Mouse (Mus musculus): ENCODE results near the gene Ctnna2.

The Ctnna2 gene

GRCm38 (mm10) chr6:76908086-76908485, 1071.4 kb downstream of the Ctnna2 start:
- no peak for DNase-seq (ENCODE audit: low spot score in 2 of 2)

- no peak for DNase-seq (ENCODE audit: low spot score in 2 of 2)
These were observed 1082.3 kb downstream of the Ctnna2 start for GRCm38 (mm10) chr6:76897156-76897555.

Measured in right cerebral cortex, postnatal 36 days (tissue).